Mouse (Mus musculus) testis, adult 2 months (tissue): ENCODE results near the gene Lpin1. TPM values are rescaled to one million over a fixed set of nuclear protein-coding genes. Genes with fewer than 3 reads are reported as not detected.
A peak's percentile ranks its signal among the peaks of the same experiment; 100 is the strongest.

Experiments used
- H3K27ac ChIP-seq: fragments of 200-500 bp; 2 replicates; pipeline ENCODE4 v1.5.1; 2012; ENCODE audit warnings: low read depth, low read length; ENCODE audit not compliant: control insufficient read depth, insufficient read depth
- H3K27me3 ChIP-seq: fragments of 200-500 bp; 2 replicates; pipeline ENCODE4 v1.6.1; 2012; ENCODE audit warnings: mild to moderate bottlenecking, low read length, moderate library complexity; ENCODE audit not compliant: control insufficient read depth, insufficient read depth
- H3K36me3 ChIP-seq: fragments of 200-500 bp; 2 replicates; pipeline ENCODE4 v1.6.1; 2012; ENCODE audit warnings: mild to moderate bottlenecking, low read length; ENCODE audit not compliant: control insufficient read depth, insufficient read depth
- H3K4me1 ChIP-seq: fragments of 200-500 bp; 2 replicates; pipeline ENCODE4 v1.6.1; 2012; ENCODE audit warnings: low read length; ENCODE audit not compliant: control insufficient read depth, insufficient read depth
- H3K4me3 ChIP-seq: fragments of 200-500 bp; 2 replicates; pipeline ENCODE4 v1.5.1; 2012; ENCODE audit warnings: low read depth, mild to moderate bottlenecking, low read length, moderate library complexity, mixed read lengths; ENCODE audit not compliant: control insufficient read depth
- CTCF ChIP-seq: fragments of 200-500 bp; IDR thresholded peaks from 2 replicates; pipeline ENCODE4 v1.5.1; 2012; ENCODE audit warnings: low read depth, mild to moderate bottlenecking, inconsistent platforms, low read length, moderate library complexity; ENCODE audit not compliant: control insufficient read depth, insufficient read depth, insufficient replicate concordance
- POLR2A ChIP-seq: fragments of 200-500 bp; IDR thresholded peaks from 2 replicates; pipeline ENCODE4 v1.6.1; 2012; ENCODE audit warnings: low read depth, mild to moderate bottlenecking, inconsistent platforms, low read length, moderate library complexity; ENCODE audit not compliant: control insufficient read depth
- polyA plus RNA-seq: library from polyadenylated mRNA; depleted of rRNA; stranded (reverse); fragments of >200 nt; gene quantifications from 2 replicates; pipeline ENCODE4 v1.2.3, GENCODE M21; 2012; rRNA removed

The Lpin1 gene
- 300 and 301 TPM in 2 replicates for polyA plus RNA-seq

- TF ChIP-seq POLR2A (no peak), CTCF (no peak)
- peak within 1 kb of the TSS; percentile 84 for H3K4me3 ChIP-seq
- H3K27me3 ChIP-seq: no peaks in the 10 kb centered on the region
- 0 out of 2 replicates have a peak, but pooled peaks cover 2% of the 10 kb centered on the region for H3K4me1 ChIP-seq
- H3K27ac ChIP-seq: peak within 1 kb of the TSS; percentile 81
- H3K36me3 ChIP-seq: no peaks in the 10 kb centered on the region
Measured at GRCm38 (mm10) chr12:16610936-16611335, at the start of gene Lpin1. TSS of gene Lpin1 (minus strand) at chr12:16610966.

DNA sequence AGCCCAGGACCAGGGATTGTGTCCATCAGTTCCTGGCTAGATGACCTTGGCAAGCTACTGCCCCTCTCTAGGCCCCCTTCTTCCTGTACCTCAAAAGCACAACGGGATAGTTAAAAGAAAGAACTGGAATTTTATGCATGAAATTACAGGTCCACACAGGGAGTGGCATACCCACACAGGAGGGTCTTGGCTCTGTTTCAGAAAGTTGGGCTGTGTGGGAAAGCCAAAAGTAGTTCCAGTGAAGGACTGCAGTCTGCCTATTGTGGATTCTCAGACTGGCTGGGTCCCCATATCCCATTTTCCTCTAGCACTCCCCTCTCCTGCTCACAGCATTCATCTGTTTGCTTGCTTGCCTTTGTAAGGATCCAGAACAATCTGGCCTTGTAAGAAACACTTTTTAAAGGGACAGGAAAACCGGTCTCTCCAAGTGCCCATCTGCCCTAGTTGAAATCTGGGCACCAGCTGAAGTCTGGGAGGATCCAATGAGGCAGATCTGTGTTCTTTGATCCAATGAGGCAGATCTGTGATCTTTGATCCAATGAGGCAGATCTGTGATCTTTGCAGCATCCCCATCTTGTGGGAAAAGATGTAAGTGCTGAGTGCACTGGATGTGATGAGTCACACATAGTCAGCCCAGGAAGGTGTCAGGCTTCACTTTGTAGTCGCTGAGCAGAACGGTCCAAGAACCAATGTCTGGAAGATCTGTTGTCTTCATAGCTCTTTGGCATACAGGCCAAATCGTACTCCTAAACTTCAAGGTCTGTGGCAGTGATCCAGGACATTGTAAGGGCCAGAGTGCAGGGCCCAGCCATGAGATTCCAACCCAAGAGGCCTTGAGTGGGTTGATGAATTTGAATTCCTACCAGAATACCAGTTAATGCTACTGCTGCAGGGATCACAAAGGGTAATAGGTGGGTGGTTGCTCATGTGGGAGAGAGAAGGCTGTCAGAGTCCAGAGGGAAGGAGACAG lies 46.4 kb upstream of the Lpin1 start:
- no peak overlapping the region for H3K4me3 ChIP-seq
- H3K27ac ChIP-seq: no peak overlapping the region

DNA sequence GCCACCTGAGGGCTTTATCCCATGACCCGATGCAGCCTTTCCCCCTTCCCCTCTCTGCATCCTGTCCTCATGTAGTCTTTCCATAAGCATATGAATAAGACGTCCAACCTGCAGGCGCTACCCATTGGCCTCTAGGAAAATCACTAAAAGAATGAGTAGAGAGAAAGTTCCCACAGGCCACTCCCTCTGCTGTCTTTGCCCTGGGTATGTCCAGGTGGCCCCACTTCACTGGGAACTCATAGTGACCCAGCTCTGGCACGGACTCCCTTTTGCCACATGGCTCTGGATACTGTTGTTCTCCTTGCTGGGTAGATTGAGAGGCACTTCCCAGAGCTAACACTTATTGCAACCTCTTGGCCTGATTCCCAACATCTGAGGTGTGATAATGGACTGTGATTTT lies 44.8 kb upstream of the Lpin1 start:
- Histone ChIP-seq H3K27ac (no peak overlapping the region), H3K4me3 (no peak overlapping the region), H3K36me3 (no peaks in the 10 kb centered on the region), H3K27me3 (no peaks in the 10 kb centered on the region), H3K4me1 (peaks cover 7% of the 10 kb centered on the region)
- no peak for TF ChIP-seq POLR2A
- TF ChIP-seq CTCF: no peak

More for the DNA sequence above, 46.4 kb upstream of the Lpin1 start:
- Histone ChIP-seq H3K27me3 (no peaks in the 10 kb centered on the region), H3K36me3 (no peaks in the 10 kb centered on the region), H3K4me1 (peaks cover 7% of the 10 kb centered on the region)
- no peak for TF ChIP-seq CTCF
- no peak for TF ChIP-seq POLR2A

DNA sequence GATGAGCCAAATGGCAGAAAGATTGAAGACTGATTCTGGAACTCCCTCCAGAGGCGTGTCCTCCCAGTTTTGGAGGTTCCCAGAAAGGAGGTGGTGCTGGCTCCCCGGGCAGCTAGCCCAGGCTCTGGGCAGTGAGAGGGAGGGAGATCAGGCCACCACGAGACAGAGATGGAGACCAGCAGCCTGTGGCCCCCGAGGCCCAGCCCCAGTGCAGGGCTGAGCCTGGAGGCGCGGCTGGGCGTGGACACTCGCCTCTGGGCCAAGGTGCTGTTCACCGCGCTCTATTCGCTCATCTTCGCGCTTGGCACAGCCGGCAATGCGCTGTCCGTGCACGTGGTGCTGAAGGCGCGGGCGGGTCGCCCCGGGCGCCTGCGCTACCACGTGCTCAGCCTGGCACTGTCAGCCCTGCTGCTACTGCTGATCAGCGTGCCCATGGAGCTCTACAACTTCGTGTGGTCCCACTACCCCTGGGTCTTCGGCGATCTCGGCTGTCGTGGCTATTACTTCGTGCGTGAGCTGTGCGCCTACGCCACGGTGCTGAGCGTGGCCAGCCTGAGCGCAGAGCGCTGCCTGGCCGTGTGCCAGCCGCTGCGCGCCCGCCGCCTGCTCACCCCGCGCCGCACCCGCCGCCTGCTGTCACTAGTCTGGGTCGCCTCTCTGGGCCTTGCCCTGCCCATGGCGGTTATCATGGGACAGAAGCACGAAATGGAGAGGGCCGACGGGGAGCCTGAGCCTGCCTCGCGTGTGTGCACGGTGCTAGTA lies 42.7 kb upstream of the Lpin1 start, which contains the start of gene Ntsr2:
TSS of gene Ntsr2 (plus strand) at position 51 of the 762 bp plus-strand sequence.
- 0 out of 2 replicates have a peak within 1 kb of the TSS, but pooled peaks have one; percentile 5 for H3K4me3 ChIP-seq
- no peaks in the 10 kb centered on the region for H3K36me3 ChIP-seq
- H3K4me1 ChIP-seq: peaks cover 7% of the 10 kb centered on the region
- no peak within 1 kb of the TSS for H3K27ac ChIP-seq
- no peak for TF ChIP-seq CTCF
- TF ChIP-seq POLR2A: no peak
- no peaks in the 10 kb centered on the region for H3K27me3 ChIP-seq

GRCm38 (mm10) chr12:16649819-16650218 lies 39.1 kb upstream of the Lpin1 start:
- no peaks in the 10 kb centered on the region for H3K36me3 ChIP-seq
- H3K27ac ChIP-seq: no peak overlapping the region
- H3K4me3 ChIP-seq: no peak overlapping the region
- no peaks in the 10 kb centered on the region for H3K27me3 ChIP-seq
- peaks cover 7% of the 10 kb centered on the region for H3K4me1 ChIP-seq
- TF ChIP-seq CTCF (no peak), POLR2A (no peak)

- Histone ChIP-seq H3K4me1 (peaks cover under 1% of the 10 kb centered on the region; the same call in 1 of the 2 replicates), H3K27ac (no peak overlapping the region), H3K27me3 (no peaks in the 10 kb centered on the region), H3K4me3 (no peak overlapping the region), H3K36me3 (no peaks in the 10 kb centered on the region)
- no peak for TF ChIP-seq CTCF
- no peak for TF ChIP-seq POLR2A
Measured at GRCm38 (mm10) chr12:16648273-16648672, 37.5 kb upstream of the Lpin1 start.

DNA sequence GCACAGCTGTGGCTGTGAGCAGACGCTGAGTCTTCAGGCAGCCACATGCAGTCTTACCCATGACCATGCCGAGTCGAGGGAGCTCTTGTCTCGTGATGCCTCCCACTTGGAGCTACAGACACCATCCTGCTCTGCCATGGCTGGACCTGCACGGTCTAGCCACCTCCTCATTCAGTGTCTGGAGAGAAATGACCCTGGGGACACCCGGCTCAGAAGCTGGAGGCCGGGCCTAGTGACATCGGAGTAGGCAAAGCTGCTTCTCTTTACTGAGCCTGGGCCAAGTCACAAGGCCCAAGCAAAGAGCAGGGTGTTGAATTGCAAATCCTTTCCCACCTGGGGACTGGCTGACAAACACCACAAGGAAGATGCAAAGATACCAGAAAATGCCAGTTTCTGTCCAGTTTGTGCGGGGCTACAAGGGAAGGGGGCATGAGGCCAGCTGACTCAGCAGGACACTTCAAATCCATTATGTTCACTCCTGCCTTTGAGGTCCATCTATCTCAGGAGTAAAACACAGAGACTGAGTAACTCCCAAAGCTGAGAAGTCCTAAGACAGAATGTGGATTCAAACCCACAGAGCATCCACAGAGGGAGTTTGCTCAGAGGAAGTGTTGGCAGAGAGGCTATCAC lies 36.1 kb upstream of the Lpin1 start:
- H3K4me3 ChIP-seq: no peak overlapping the region
- no peak overlapping the region for H3K27ac ChIP-seq
- H3K27me3 ChIP-seq: no peaks in the 10 kb centered on the region
- H3K4me1 ChIP-seq: no peaks in the 10 kb centered on the region
- H3K36me3 ChIP-seq: no peaks in the 10 kb centered on the region
- TF ChIP-seq CTCF (no peak), POLR2A (no peak)
